Comparison of ENCODE assay signal across 8 mouse cellular contexts in genomic region chr19:57039258-57039657, GRCm38 (mm10). TPM values are rescaled to one million over a fixed set of nuclear protein-coding genes. Genes with fewer than 3 reads are reported as not detected.
DNase-seq lines count a peak whose midpoint lies in the region.

No protein-coding gene starts in this region.

- peak; percentile 70 to 79 for DNase-seq in cerebellum, postnatal 10 days
- DNase-seq in cerebellum, adult 11 months: no peak
- DNase-seq in left cerebral cortex, postnatal 4 days: peak; percentile 41
- no peak for DNase-seq in left cerebral cortex, adult 11 months (ENCODE audit: low spot score)
- peak; percentile 65 for DNase-seq in NIH3T3 (ENCODE audit: low read depth)
- DNase-seq in lung, postnatal 10 days: peak; percentile 49
- DNase-seq in neural tube, embryonic 10.5 days (ENCODE audit: extremely low spot score, low spot score): no peak
- DNase-seq in heart, adult 11 months: no peak

- intact Hi-C loops in left cerebral cortex, postnatal 4 days (cut with DNase I): loop anchor here (5.0 to 10.0 kb wide), 2 partner anchors 122 to 234 kb away; no protein-coding TSS in a partner anchor

RNA-seq across cellular contexts. Expression of gene Afap1l2, which starts 31.2 kb away (rescaled TPM):
- total RNA-seq in left cerebral cortex, postnatal 4 days (2021): 10 to 100 TPM; 13.6 TPM

Comparison
In these comparisons a context has a peak if more than half of its experiments do, and no peak if none do; other contexts are left out.
1. DNase-seq: peak in cerebellum, postnatal 10 days (2 of 2), left cerebral cortex, postnatal 4 days (single experiment), NIH3T3 (single experiment) and lung, postnatal 10 days (single experiment); none in cerebellum, adult 11 months (single experiment), left cerebral cortex, adult 11 months (single experiment), neural tube, embryonic 10.5 days (single experiment) and heart, adult 11 months (single experiment).